Mouse (Mus musculus) MEL (cell line): ENCODE results near the gene Slc26a10.
"Not testable (repeated sequence)": the region's sequence is repeated elsewhere in the genome, so short reads cannot be mapped to it uniquely, and the experiment has no call there.

Source experiments
- CHD2 ChIP-seq: IDR thresholded peaks from 2 replicates; pipeline ENCODE4 v1.6.1; 2011; ENCODE audit warnings: low read length, improper control_type of control experiment
- CTCF ChIP-seq, 3 experiments: IDR thresholded peaks in 2 of 3; conservative IDR thresholded peaks in 1 of 3; 2 replicates each; pipeline ENCODE4 v1.5.1; 2011 to 2012; ENCODE audit warnings: low read length in 3 of 3, low read depth in 2 of 3, mild to moderate bottlenecking in 2 of 3, improper control_type of control experiment in 1 of 3, inconsistent platforms in 1 of 3, mixed read lengths in 1 of 3, moderate library complexity in 1 of 3; ENCODE audit not compliant: control insufficient read depth in 1 of 3, insufficient read depth in 1 of 3, poor library complexity in 1 of 3, severe bottlenecking in 1 of 3
- E2F4 ChIP-seq: IDR thresholded peaks from 2 replicates; pipeline ENCODE4 v1.6.1; 2011; ENCODE audit warnings: low read depth, low read length, improper control_type of control experiment, borderline replicate concordance
- GATA1 ChIP-seq: IDR thresholded peaks from 2 replicates; pipeline ENCODE4 v1.6.1; 2011; ENCODE audit warnings: low read depth, low read length, improper control_type of control experiment
- MAFK ChIP-seq: IDR thresholded peaks from 2 replicates; pipeline ENCODE4 v1.6.1; 2011; ENCODE audit warnings: low read depth, mild to moderate bottlenecking, low read length, improper control_type of control experiment, borderline replicate concordance
- MAX ChIP-seq: IDR thresholded peaks from 2 replicates; pipeline ENCODE4 v1.6.1; 2011; ENCODE audit warnings: low read length, improper control_type of control experiment
- MAZ ChIP-seq: IDR thresholded peaks from 2 replicates; pipeline ENCODE4 v1.6.1; 2012; ENCODE audit warnings: low read depth, mild to moderate bottlenecking, inconsistent platforms, low read length, improper control_type of control experiment
- NELFE ChIP-seq: IDR thresholded peaks from 2 replicates; pipeline ENCODE4 v1.6.1; 2011; ENCODE audit warnings: low read depth, low read length, improper control_type of control experiment
- POLR2A ChIP-seq, 2 experiments: IDR thresholded peaks; 2 replicates each; pipeline ENCODE4 v1.6.1; 2011 to 2012; ENCODE audit warnings: low read length in 2 of 2, mild to moderate bottlenecking in 2 of 2, control low read depth in 1 of 2, improper control_type of control experiment in 1 of 2, low read depth in 1 of 2, moderate library complexity in 1 of 2; ENCODE audit not compliant: control insufficient read depth in 1 of 2, insufficient read depth in 1 of 2, poor library complexity in 1 of 2
- RCOR1 ChIP-seq: IDR thresholded peaks from 2 replicates; pipeline ENCODE4 v1.6.1; 2012; ENCODE audit warnings: low read depth, mild to moderate bottlenecking, inconsistent platforms, low read length, improper control_type of control experiment
- SMC3 ChIP-seq: IDR thresholded peaks from 2 replicates; pipeline ENCODE4 v1.6.1; 2011; ENCODE audit warnings: low read depth, low read length, improper control_type of control experiment
- TBP ChIP-seq: IDR thresholded peaks from 2 replicates; pipeline ENCODE4 v1.8.0; 2011; ENCODE audit warnings: low read depth, low read length, improper control_type of control experiment
- USF2 ChIP-seq, 2 experiments: IDR thresholded peaks; 2 replicates each; pipeline ENCODE4 v1.6.1; 2011 to 2012; ENCODE audit warnings: improper control_type of control experiment in 2 of 2, low read length in 2 of 2, borderline replicate concordance in 1 of 2, inconsistent platforms in 1 of 2, low read depth in 1 of 2, mild to moderate bottlenecking in 1 of 2; ENCODE audit not compliant: insufficient read depth in 1 of 2

- TF ChIP-seq E2F4; USF2 (IDR thresholded peaks at IDR 0.05; ENCODE audit: borderline replicate concordance in 1 of 2, insufficient read depth in 1 of 2, low read depth in 1 of 2, low read length in 2 of 2); POLR2A (IDR thresholded peaks at IDR 0.05; ENCODE audit: control insufficient read depth in 1 of 2, insufficient read depth in 1 of 2, low read depth in 1 of 2, low read length in 2 of 2, poor library complexity in 1 of 2); MAFK; SMC3; CTCF (IDR thresholded peaks at IDR 0.05 in 2 of 3, conservative IDR thresholded peaks at IDR 0.05 in 1 of 3; ENCODE audit: control insufficient read depth in 1 of 3, insufficient read depth in 1 of 3, low read depth in 2 of 3, low read length in 3 of 3, poor library complexity in 1 of 3, severe bottlenecking in 1 of 3); RCOR1; NELFE; MAZ; CHD2; GATA1; MAX; TBP: not testable (repeated sequence)
Measured at GRCm38 (mm10) chr10:127162771-127163261, 17.6 kb downstream of the Slc26a10 start.
